Mouse (Mus musculus) CH12.LX (cell line): ENCODE data around the gene Txn2. TPM values are rescaled to one million over a fixed set of nuclear protein-coding genes. Genes with fewer than 3 reads are reported as not detected.
A peak's percentile ranks its signal among the peaks of the same experiment; 100 is the strongest.

ENCODE experiments used
- DNase-seq: peaks from one replicate; pipeline ENCODE4 v3.0.0-alpha.2; 2013; ENCODE audit errors: extremely low read depth
- H3K27ac ChIP-seq: 2 replicates; pipeline ENCODE4 v1.5.1; 2012; ENCODE audit warnings: low read depth, mild to moderate bottlenecking, control low read depth, moderate library complexity; ENCODE audit not compliant: insufficient read depth
- H3K27me3 ChIP-seq: replicated peaks from 2 replicates; pipeline ENCODE3; 2012; ENCODE audit warnings: inconsistent platforms
- H3K36me3 ChIP-seq, 2 experiments: replicated peaks in 1 of 2; 2 replicates each; pipeline versions ENCODE3 to v1.6.1; 2012; ENCODE audit warnings: inconsistent platforms in 1 of 2, low read length in 1 of 2, mild to moderate bottlenecking in 1 of 2, mixed read lengths in 1 of 2, moderate library complexity in 1 of 2; ENCODE audit not compliant: control insufficient read depth in 1 of 2, insufficient read depth in 1 of 2
- H3K4me1 ChIP-seq, 2 experiments: 2 replicates each; pipeline ENCODE4 v1.6.1; 2012; ENCODE audit warnings: inconsistent platforms in 1 of 2, moderate library complexity in 1 of 2; ENCODE audit not compliant: insufficient read depth in 2 of 2, control insufficient read depth in 1 of 2
- H3K4me2 ChIP-seq: 2 replicates; pipeline ENCODE4 v1.6.1; 2012; ENCODE audit warnings: low read depth, mild to moderate bottlenecking, control low read depth; ENCODE audit not compliant: poor library complexity, insufficient read depth, severe bottlenecking
- H3K4me3 ChIP-seq, 3 experiments: fragments of 150-350 bp in 1 of 3; sonication (generic) in 1 of 3; replicated peaks in 1 of 3; 2 replicates each; pipeline versions ENCODE3 to v1.5.1; 2011 to 2012; ENCODE audit warnings: low read depth in 2 of 3, low read length in 2 of 3, mild to moderate bottlenecking in 2 of 3, moderate library complexity in 2 of 3, control low read depth in 1 of 3, improper control_type of control experiment in 1 of 3, inconsistent platforms in 1 of 3, mixed read lengths in 1 of 3; ENCODE audit not compliant: poor library complexity in 1 of 3
- H3K79me2 ChIP-seq: replicated peaks from 2 replicates; pipeline ENCODE4 v1.6.1; 2012; ENCODE audit warnings: mild to moderate bottlenecking, moderate library complexity; ENCODE audit not compliant: control insufficient read depth, poor library complexity, insufficient read depth, severe bottlenecking; ENCODE audit errors: extremely low read depth
- H3K9ac ChIP-seq: 2 replicates; pipeline ENCODE4 v1.6.1; 2012; ENCODE audit warnings: low read depth, mild to moderate bottlenecking, control low read depth, moderate library complexity; ENCODE audit not compliant: insufficient read depth
- H3K9me3 ChIP-seq: replicated peaks from 2 replicates; pipeline ENCODE3; 2012; ENCODE audit warnings: low read length, inconsistent platforms, mixed read lengths
- CTCF ChIP-seq, 2 experiments: IDR thresholded peaks in 1 of 2; conservative IDR thresholded peaks in 1 of 2; 2 replicates each; pipeline ENCODE4 v1.5.1; 2011 to 2012; ENCODE audit warnings: low read depth in 2 of 2, low read length in 2 of 2, improper control_type of control experiment in 1 of 2, inconsistent platforms in 1 of 2, mild to moderate bottlenecking in 1 of 2, moderate library complexity in 1 of 2
- E2F4 ChIP-seq: IDR thresholded peaks from 2 replicates; pipeline ENCODE4 v1.6.1; 2011; ENCODE audit warnings: low read depth, low read length, improper control_type of control experiment; ENCODE audit not compliant: insufficient replicate concordance
- ETS1 ChIP-seq: conservative IDR thresholded peaks from 2 replicates; pipeline ENCODE4 v1.6.1; 2012; ENCODE audit warnings: low read depth, mild to moderate bottlenecking, inconsistent platforms, low read length, improper control_type of control experiment, moderate library complexity
- HCFC1 ChIP-seq: IDR thresholded peaks from 2 replicates; pipeline ENCODE4 v1.6.1; 2012; ENCODE audit warnings: low read depth, mild to moderate bottlenecking, inconsistent platforms, low read length, improper control_type of control experiment
- IRF4 ChIP-seq: IDR thresholded peaks from 2 replicates; pipeline ENCODE4 v1.6.1; 2014; ENCODE audit warnings: low read depth, mild to moderate bottlenecking, inconsistent platforms, low read length, improper control_type of control experiment
- JUND ChIP-seq: conservative IDR thresholded peaks from 2 replicates; pipeline ENCODE4 v1.6.1; 2011; ENCODE audit warnings: low read depth, low read length, improper control_type of control experiment
- MAX ChIP-seq: IDR thresholded peaks from 2 replicates; pipeline ENCODE4 v1.6.1; 2011; ENCODE audit warnings: low read length, improper control_type of control experiment
- MEF2A ChIP-seq: IDR thresholded peaks from 2 replicates; pipeline ENCODE4 v1.6.1; 2014; ENCODE audit warnings: low read depth, mild to moderate bottlenecking, inconsistent platforms, low read length, improper control_type of control experiment, borderline replicate concordance
- PAX5 ChIP-seq: IDR thresholded peaks from 2 replicates; pipeline ENCODE4 v1.6.1; 2012; ENCODE audit warnings: low read length, inconsistent platforms, mixed read lengths
- POLR2AphosphoS2 ChIP-seq: IDR thresholded peaks from 2 replicates; pipeline ENCODE4 v1.6.1; 2011; ENCODE audit warnings: low read depth, low read length, improper control_type of control experiment
- RAD21 ChIP-seq: IDR thresholded peaks from 2 replicates; pipeline ENCODE4 v1.6.1; 2011; ENCODE audit warnings: low read depth, mild to moderate bottlenecking, low read length, improper control_type of control experiment, moderate library complexity
- RCOR1 ChIP-seq: conservative IDR thresholded peaks from 2 replicates; pipeline ENCODE4 v1.6.1; 2012; ENCODE audit warnings: low read depth, mild to moderate bottlenecking, inconsistent platforms, low read length, improper control_type of control experiment
- SIN3A ChIP-seq: IDR thresholded peaks from 2 replicates; pipeline ENCODE4 v1.6.1; 2012; ENCODE audit warnings: low read length, improper control_type of control experiment, inconsistent platforms
- SMC3 ChIP-seq: IDR thresholded peaks from 2 replicates; pipeline ENCODE4 v1.6.1; 2011; ENCODE audit warnings: low read depth, low read length, improper control_type of control experiment
- TBP ChIP-seq: conservative IDR thresholded peaks from 2 replicates; pipeline ENCODE4 v1.6.1; 2011; ENCODE audit warnings: low read depth, low read length, improper control_type of control experiment
- TCF12 ChIP-seq: IDR thresholded peaks from 2 replicates; pipeline ENCODE4 v1.6.1; 2014; ENCODE audit warnings: low read depth, mild to moderate bottlenecking, inconsistent platforms, low read length, improper control_type of control experiment
- USF1 ChIP-seq: IDR thresholded peaks from 2 replicates; pipeline ENCODE4 v1.6.1; 2014; ENCODE audit warnings: low read depth, mild to moderate bottlenecking, inconsistent platforms, low read length, improper control_type of control experiment
- ZC3H11A ChIP-seq: IDR thresholded peaks from 2 replicates; pipeline ENCODE4 v1.6.1; 2012; ENCODE audit warnings: low read depth, mild to moderate bottlenecking, inconsistent platforms, low read length, improper control_type of control experiment
- ZNF384 ChIP-seq: IDR thresholded peaks from 2 replicates; pipeline ENCODE4 v1.6.1; 2012; ENCODE audit warnings: low read depth, low read length, improper control_type of control experiment, inconsistent platforms
- dilution Hi-C: fragments of 300-500 bp; cut with MboI; formaldehyde crosslinking; loops from 2 replicates; pipeline ENCODE4 v1.14.3; 2020; ENCODE audit warnings: low sequenced_read_pairs; ENCODE audit not compliant: extremely low pct_unique_long_range_greater_than_20kb, extremely low pct_ligation_motif_present
- in situ Hi-C: fragments of 300-500 bp; cut with MboI; formaldehyde crosslinking; loops from 3 replicates; pipeline ENCODE4 v1.14.3; 2019; ENCODE audit warnings: low sequenced_read_pairs, low pct_ligation_motif_present, low pct_unique_long_range_greater_than_20kb, mixed read lengths
- polyA plus RNA-seq: library from polyadenylated mRNA; unstranded; fragments of >175 nt; gene quantifications from 2 replicates; pipeline ENCODE4 v1.2.1, GENCODE M21; 2012; ENCODE audit warnings: low read depth; ENCODE audit not compliant: insufficient read length
- total RNA-seq, 2 experiments: library from RNA; depleted of rRNA; stranded (reverse); fragments of 300-350 nt in 1 of 2; fragments of >200 nt in 1 of 2; gene quantifications; 2 replicates each; pipeline ENCODE4 v1.2.3; 2012 to 2014

Gene Txn2
- total and polyA plus RNA-seq, 3 experiments: 22.4 to 209 (median 105) TPM

GRCm38 (mm10) chr15:77877209-77877608 is 51.6 kb downstream of the Txn2 start:
- in situ Hi-C loops (no loop called here), dilution Hi-C loops (no loop called here)
- Histone ChIP-seq H3K9me3 (no peaks in the 10 kb centered on the region), H3K36me3 (no peaks in the 10 kb centered on the region), H3K4me2 (no peak overlapping the region), H3K27me3 (peaks cover 2% of the 10 kb centered on the region), H3K4me3 (no peak overlapping the region), H3K4me1 (peaks cover 3 to 7% of the 10 kb centered on the region in 2 experiments; a peak in 3 of 4 replicates), H3K79me2 (no peaks in the 10 kb centered on the region), H3K9ac (no peak overlapping the region), H3K27ac (no peak overlapping the region)
- no peak for DNase-seq
- TF ChIP-seq TCF12 (no peak), CTCF (conservative IDR thresholded peaks at IDR 0.05 in 1 of 2, IDR thresholded peaks at IDR 0.05 in 1 of 2; ENCODE audit: low read depth in 2 of 2, low read length in 2 of 2) (peak; percentile 15 to 26; a peak in 2 of 4 replicates), RAD21 (peak; percentile 9; the same call in 1 of the 2 replicates)

DNA sequence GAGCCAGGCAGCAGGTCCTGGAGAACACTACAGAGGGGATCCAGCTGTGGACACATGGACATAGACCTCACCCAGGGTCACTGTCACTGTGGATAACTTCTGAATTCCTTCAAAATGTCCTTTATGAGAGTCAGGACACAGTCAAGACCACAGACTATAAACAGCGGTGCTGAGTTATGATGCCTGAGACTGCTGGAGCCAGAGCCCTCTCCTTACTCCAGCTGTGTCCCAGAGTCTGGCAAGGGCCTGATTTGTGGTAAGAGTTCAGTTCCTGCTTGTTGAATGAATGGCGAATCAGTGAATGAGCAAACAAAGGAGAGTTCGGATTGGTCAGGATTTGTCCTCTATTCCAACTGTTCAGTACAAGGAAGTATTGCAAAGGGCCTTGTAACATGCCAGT is 52.1 kb downstream of the Txn2 start:
- Histone ChIP-seq H3K27me3 (peaks cover 2% of the 10 kb centered on the region), H3K4me1 (peaks cover 3 to 5% of the 10 kb centered on the region in 2 experiments; a peak in 3 of 4 replicates), H3K9ac (no peak overlapping the region), H3K9me3 (no peaks in the 10 kb centered on the region), H3K79me2 (no peaks in the 10 kb centered on the region), H3K4me3 (no peak overlapping the region), H3K27ac (no peak overlapping the region), H3K36me3 (no peaks in the 10 kb centered on the region), H3K4me2 (no peak overlapping the region)
- dilution Hi-C loops (no loop called here), in situ Hi-C loops (no loop called here)
- DNase-seq: no peak
- TF ChIP-seq HCFC1 (no peak), RAD21 (no peak), IRF4 (no peak), TBP (no peak), RCOR1 (no peak), MEF2A (no peak), TCF12 (no peak), USF1 (no peak), E2F4 (no peak), MAX (no peak), POLR2AphosphoS2 (no peak), ZNF384 (no peak), ETS1 (no peak), CTCF (conservative IDR thresholded peaks at IDR 0.05 in 1 of 2, IDR thresholded peaks at IDR 0.05 in 1 of 2; ENCODE audit: low read depth in 2 of 2, low read length in 2 of 2) (no peak), JUND (no peak), SMC3 (no peak), PAX5 (no peak), ZC3H11A (no peak), SIN3A (no peak)
